Mouse (Mus musculus) retina, adult 2 months (tissue): Measurements from ENCODE around the gene Apol9b.

ENCODE experiments used
- DNase-seq: peaks from one replicate; pipeline ENCODE4 v3.0.0-alpha.2; 2012; ENCODE audit warnings: low read depth, low spot score

Apol9b gene

DNA sequence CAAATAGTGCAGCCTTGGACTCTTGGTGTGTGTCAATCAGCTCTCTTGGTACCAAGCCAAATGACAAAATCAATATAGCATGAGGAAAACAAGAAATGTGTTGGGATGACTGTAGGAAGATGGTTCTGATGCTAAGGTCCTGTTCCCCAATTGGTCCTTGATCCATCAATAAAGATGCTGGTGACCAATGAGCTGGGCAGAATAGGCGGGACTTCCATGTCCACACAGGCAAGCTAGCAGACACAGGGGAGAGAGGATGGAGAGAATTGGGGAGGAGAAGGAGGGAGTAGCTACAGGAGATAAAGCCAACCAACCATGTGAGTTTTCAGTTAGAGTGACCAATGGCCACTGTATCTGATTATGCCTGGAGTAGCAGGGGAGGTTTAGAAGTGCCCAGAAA lies 17.5 kb downstream of the Apol9b start:
- DNase-seq, result no peak

DNA sequence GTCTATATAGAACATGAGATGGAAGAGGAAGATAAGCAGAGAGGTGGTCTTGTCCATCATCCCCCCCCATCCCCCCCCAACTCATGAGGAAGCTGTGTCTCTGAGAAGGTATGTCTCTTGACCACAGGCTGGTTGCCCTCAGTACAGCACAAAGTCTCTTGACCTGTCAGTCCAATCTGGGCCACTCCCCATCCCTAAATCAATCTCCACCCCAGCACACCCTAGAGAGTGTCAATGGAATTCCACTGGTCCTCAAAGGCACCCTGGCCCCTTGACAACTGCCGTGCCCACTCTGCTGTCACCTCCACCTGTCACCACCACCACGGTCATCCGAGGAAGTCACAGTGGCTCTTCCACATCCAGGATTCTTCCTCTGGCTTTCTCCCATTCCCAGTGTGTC lies 19.6 kb downstream of the Apol9b start:
- DNase-seq, result no peak

- no peak for DNase-seq
Observed at GRCm38 (mm10) chr15:77749717-77750116, 20.9 kb downstream of the Apol9b start.

DNA sequence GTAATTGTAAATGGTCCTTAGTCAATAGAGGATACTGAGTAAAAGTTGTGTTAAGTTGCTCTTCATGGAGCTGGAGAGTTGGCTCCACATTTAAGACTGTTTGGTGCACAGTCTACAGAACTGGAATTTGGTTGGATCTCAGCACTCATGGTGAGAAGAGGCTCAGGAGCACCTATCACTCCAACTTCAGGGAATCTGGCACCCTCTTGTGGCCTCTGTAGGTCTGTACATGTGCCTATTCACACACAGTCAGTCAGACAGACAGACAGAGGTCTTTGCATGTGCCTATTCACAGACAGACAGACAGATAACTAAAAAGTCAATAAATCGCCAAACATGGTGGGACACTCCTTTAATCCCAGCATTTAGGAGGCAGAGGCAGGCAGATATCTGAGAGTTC lies 21.6 kb downstream of the Apol9b start:
- no peak for DNase-seq

GRCm38 (mm10) chr15:77752443-77752842 lies 23.6 kb downstream of the Apol9b start:
- no peak for DNase-seq

GRCm38 (mm10) chr15:77755132-77755531 lies 26.3 kb downstream of the Apol9b start:
- DNase-seq, result no peak

- DNase-seq, result no peak
Observed at GRCm38 (mm10) chr15:77756081-77756480, 27.2 kb downstream of the Apol9b start.

GRCm38 (mm10) chr15:77756848-77757247 lies 28.0 kb downstream of the Apol9b start, which contains the start of gene Apol8:
TSS of gene Apol8 (minus strand) at chr15:77757003.
- DNase-seq, result peak; percentile 26

GRCm38 (mm10) chr15:77757586-77758226 lies 28.9 kb downstream of the Apol9b start:
- no peak for DNase-seq

DNA sequence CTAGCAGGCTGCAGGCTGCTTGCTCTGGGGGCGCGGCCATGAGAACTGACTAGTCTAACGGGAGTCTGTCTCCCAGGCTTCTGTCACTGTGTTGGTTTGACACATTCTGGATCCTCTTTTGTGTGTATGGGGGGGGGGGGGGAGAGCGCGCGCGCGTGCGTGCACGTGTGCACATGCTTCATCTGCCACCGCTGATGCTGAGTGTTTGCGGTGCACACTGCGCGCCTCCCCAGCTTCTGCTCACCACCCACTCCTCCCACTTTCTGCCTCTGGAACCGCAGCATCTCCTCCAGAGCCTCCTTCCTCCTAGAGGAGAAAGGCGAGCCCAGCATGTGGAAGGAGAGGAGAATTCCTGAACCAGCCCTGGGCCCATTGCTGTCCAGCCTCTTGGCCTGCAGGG lies 31.2 kb downstream of the Apol9b start:
- no peak for DNase-seq

GRCm38 (mm10) chr15:77761083-77761482 lies 32.2 kb downstream of the Apol9b start:
- DNase-seq, result no peak

DNA sequence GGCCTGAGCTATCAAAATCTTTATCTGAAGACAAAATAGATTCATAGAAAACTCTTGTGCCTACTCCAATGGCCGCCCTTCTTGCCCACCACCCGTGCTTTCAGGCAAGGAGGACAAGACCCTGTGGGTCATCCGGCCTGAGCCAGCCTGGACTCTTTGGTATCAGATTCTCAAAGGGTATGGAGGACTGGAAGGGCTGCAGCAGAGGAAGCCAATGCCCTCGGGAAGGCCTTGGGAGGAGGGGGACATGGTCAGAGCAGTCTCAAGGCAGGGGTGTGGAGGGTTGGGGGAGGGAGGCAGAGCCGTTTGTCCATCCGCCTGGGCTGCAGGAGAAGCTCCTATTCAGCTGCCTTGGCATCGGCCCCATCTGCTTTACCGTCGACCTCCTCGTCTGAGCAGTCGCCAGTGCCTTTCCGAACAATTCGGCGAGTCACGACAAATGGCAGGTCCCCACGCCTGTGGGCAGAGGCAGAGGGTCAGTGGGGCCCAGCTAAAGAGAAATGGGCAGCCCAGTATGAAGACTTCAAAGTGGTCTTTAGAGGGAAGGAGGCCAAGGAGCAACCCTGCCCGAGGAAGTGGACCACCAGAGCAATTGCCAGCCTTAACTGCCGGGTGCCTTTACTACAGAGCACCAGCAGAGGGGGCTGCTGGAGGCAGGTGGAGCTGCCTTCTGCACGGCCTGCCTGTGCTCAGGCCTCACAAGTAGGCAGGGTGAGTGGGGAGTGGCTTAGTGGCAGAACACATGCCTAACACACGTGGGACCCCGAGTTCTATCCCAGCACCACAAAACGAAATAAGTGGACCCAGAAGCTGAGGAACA lies 32.9 kb downstream of the Apol9b start:
- no peak for DNase-seq

DNA sequence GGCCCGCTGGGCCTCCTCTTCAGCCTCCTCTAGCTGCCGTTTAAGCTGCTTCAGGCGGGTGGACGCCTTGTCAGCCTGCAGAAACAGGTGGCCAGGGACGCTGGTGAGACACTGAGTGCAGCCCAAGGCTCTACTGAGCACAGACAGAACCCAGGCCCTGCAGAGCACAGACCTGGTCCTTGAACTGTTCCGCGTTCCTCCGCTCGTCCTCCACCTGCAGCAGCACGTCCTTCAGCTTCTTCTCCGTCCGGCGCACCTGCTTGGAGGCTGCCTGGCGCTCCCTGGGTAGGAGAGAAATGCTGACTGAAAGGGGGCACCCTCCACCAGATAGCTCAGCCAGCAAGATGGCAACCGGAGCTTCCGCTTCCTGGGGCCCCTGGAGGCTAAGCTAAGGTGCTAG lies 34.2 kb downstream of the Apol9b start:
- DNase-seq, result no peak

- DNase-seq, result no peak
Observed at GRCm38 (mm10) chr15:77763702-77764101, 34.9 kb downstream of the Apol9b start.

DNA sequence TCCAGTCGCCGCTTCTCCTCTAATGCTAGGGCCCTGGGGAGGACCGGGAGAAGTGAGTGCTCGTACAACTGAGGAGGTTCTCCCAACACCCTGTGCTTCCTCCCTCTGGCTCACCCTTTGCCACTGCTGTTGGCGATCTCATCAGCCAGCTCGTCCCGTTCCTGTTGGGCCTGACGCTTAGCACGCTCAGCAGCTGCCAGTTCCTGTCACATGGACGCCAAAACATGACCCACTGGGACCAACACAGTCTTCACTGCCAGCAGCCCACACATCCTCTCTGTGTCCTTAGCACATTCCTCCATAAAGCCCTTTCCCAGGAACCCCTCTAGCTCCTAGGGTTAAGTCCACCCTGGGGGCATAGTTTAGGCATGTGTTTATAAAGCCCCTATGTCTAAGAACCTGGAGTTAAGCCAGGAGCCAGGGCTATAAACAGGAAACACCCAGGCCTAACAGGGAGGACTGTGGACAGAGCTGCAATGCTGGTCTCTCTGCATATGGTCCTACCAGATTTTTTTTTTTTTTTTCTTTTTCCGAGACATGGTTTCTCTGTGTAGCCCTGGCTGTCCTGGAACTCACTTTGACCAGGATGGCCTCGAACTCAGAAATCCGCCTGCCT lies 35.7 kb downstream of the Apol9b start:
- no peak for DNase-seq

GRCm38 (mm10) chr15:77765484-77766093 lies 36.8 kb downstream of the Apol9b start:
- DNase-seq, result no peak

DNA sequence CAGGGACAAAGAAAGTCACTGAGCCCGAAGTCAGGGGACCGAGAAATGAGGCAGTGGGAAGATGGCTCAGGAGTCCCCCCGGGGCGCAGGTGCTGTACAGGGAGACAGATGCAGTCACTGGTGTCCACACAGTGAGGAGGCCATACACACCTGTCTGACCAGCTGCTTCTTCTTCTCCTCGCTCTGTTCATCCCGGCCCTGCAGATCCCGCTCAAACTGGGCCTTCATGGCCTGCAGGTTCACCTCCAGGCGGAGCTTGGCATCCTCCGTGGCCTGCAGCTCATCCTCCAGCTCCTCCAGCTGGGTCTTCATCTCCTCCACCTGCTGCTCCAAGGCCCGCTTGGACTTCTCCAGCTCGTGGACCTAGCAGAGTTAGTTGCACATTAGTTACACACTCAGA lies 38.1 kb downstream of the Apol9b start:
- no peak for DNase-seq

GRCm38 (mm10) chr15:77770341-77770740 lies 41.5 kb downstream of the Apol9b start:
- no peak for DNase-seq

DNA sequence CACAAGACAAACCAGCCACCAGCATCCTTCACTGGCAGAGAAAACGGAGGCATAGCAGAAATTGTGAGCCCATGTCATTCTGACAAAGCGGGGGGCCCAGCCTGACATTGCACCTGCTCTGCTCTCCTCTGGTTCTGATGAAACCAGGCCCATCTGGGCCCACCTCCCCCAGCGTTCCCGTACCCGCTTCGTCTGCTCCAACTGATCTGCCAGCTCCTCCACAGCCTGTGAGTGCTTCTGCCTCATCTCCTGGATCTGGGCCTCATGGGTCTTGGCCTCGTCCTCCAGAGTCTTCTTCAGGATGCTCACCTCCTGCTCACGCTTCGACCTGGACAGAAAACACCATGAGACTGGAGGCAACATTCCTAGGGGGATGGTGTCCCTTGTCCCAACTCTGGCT lies 42.1 kb downstream of the Apol9b start:
- no peak for DNase-seq

DNA sequence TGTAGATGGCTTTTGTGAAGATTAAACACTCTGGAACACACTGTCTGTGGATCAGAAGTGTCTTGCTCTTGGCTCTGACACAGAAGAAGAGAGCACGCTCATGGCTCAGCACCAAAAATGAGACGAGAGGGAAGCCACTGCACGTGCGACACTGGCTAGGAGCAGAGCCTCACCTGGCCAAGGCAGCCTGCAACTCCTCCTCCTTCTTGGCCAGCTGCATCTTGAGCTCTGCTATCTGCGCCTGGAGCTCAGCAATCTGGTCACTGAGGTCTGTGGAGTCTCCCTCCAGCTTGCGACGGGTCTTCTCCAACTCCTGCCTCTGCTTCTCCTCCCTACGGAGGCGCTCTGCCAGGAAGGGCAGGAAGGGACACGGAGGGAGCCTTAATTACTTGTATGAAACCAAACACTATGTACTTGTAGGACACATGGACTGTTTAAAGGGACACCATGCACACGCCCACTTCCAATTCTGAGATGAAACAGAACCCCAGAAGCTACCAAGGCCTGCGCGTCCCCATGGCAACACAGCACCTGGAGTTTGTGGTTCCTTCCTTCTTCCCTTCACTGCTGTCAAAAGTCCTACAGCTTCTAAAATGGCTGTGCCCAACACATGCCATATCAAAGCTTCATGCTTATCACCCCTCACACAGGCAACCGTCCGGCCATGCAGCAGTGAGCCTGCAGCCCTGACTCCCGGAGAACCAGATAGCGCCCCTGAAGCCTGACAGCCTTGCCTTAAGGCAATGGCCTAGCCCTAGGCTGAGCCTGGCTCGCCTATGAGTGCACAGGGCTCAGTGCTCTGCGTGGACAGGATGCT lies 44.5 kb downstream of the Apol9b start:
- no peak for DNase-seq

DNA sequence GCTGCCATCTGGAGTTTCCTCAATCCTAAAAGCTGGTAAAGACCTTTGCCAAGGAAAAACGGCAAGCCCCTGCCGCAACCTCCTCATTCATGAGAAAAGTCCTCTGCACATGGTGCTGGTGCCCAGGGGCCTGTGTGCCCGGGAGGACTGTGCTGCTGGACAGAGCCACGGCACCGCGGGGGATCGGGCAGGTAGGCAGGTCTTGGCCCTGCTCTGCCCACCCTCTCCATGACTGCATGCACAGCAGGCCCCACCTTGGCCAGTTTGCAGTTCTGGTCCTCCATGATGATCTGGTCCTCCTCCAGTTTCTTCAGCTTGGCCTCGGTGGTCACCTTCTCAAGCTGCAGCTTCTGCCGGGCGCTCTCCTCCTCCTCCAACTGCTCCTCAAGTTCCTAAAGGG lies 45.5 kb downstream of the Apol9b start:
- no peak for DNase-seq
